Mouse (Mus musculus) limb, embryonic 12.5 days (tissue): ENCODE measurements around the gene Odf3l1. TPM values are rescaled to one million over a fixed set of nuclear protein-coding genes. Genes with fewer than 3 reads are reported as not detected.

Experiments used
- ATAC-seq: fragments of 200-750 bp; cut with Nextera tagmentation; 2 replicates; pipeline ENCODE4 v1.8.0; 2017; ENCODE audit warnings: low read depth, moderate TSS enrichment; ENCODE audit not compliant: insufficient number of reproducible peaks, insufficient read depth, low FRiP score, low TSS enrichment
- H3K27ac ChIP-seq: fragments of 300-500 bp; sonication (generic); 2 replicates; pipeline ENCODE4 v1.5.1; 2016; ENCODE audit warnings: mild to moderate bottlenecking, moderate library complexity
- H3K27me3 ChIP-seq: fragments of 300-500 bp; sonication (generic); 2 replicates; pipeline ENCODE4 v1.6.1; 2016; ENCODE audit warnings: mild to moderate bottlenecking, moderate library complexity
- H3K36me3 ChIP-seq: fragments of 300-500 bp; sonication (generic); 2 replicates; pipeline ENCODE4 v1.6.1; 2016; ENCODE audit warnings: mild to moderate bottlenecking, moderate library complexity
- H3K4me1 ChIP-seq: fragments of 300-500 bp; sonication (generic); replicated peaks from 2 replicates; pipeline ENCODE4 v1.6.1; 2016
- H3K4me2 ChIP-seq: fragments of 300-500 bp; sonication (generic); 2 replicates; pipeline ENCODE4 v1.6.1; 2016; ENCODE audit warnings: mild to moderate bottlenecking, moderate library complexity
- H3K4me3 ChIP-seq: fragments of 300-500 bp; sonication (generic); replicated peaks from 2 replicates; pipeline ENCODE4 v1.5.1; 2016; ENCODE audit warnings: mild to moderate bottlenecking
- H3K9ac ChIP-seq: fragments of 300-500 bp; sonication (generic); replicated peaks from 2 replicates; pipeline ENCODE4 v1.6.1; 2016; ENCODE audit warnings: mild to moderate bottlenecking, moderate library complexity
- H3K9me3 ChIP-seq: fragments of 300-500 bp; sonication (generic); 2 replicates; pipeline ENCODE4 v1.6.1; 2016; ENCODE audit warnings: mild to moderate bottlenecking, moderate library complexity
- WGBS: fragments of 180-500 bp; shearing (Covaris S2); methylation state at CpG from one replicate; pipeline ENCODE4 v1.1.7; 2016; 5-methylcytosine and 5-hydroxymethylcytosine counted together
- polyA plus RNA-seq: library from polyadenylated mRNA; unstranded; fragments of >200 nt; fragmentation: Nextera tagmentation; extraction: Ambion mirVana; gene quantifications from 2 replicates; pipeline ENCODE4 v1.2.1, GENCODE M21; 2016

Odf3l1 gene
- polyA plus RNA-seq, 1 experiment from 2014 or later = 0.53 TPM

- no peak for ATAC-seq
- Histone ChIP-seq H3K4me1 (peaks cover 21% of the 10 kb centered on the region), H3K4me2 (peak overlapping the region; percentile 59), H3K9me3 (no peaks in the 10 kb centered on the region), H3K9ac (peak overlapping the region; percentile 35), H3K27ac (no peak overlapping the region), H3K4me3 (peak overlapping the region; percentile 20), H3K36me3 (no peaks in the 10 kb centered on the region), H3K27me3 (peaks cover 31% of the 10 kb centered on the region)
- WGBS = 10% methylated on average over 21 of the region's 21 CpGs
These were observed 38.8 kb downstream of the Odf3l1 start for GRCm38 (mm10) chr9:56825476-56826213.

DNA sequence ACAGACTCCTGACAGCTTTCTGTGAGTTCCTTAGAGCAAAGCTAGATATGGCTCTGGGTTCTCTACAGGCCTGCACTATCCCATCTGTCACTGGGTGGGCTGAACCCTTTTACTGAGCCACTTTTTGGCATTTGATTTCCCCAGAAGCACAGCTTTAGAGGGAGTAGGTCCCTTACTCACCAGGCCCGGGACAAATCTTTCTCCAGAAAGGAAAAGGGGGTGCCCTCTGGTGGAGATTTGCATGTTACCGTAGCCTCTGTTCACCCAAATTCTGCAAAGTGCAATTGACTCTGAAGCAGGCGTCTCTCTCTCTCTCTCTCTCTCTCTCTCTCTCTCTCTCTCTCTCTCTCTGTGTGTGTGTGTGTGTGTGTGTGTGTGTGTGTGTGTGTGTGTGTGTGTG is 39.6 kb downstream of the Odf3l1 start:
- no peaks in the 10 kb centered on the region for H3K9me3 ChIP-seq
- H3K9ac ChIP-seq = no peak overlapping the region
- no peak overlapping the region for H3K27ac ChIP-seq
- H3K4me1 ChIP-seq = peaks cover 21% of the 10 kb centered on the region
- H3K4me2 ChIP-seq = peak overlapping the region; percentile 59
- H3K36me3 ChIP-seq = no peaks in the 10 kb centered on the region
- H3K27me3 ChIP-seq = peaks cover 31% of the 10 kb centered on the region
- 3% methylated on average over 3 of the region's 3 CpGs for WGBS
- no peak overlapping the region for H3K4me3 ChIP-seq
- no peak for ATAC-seq

DNA sequence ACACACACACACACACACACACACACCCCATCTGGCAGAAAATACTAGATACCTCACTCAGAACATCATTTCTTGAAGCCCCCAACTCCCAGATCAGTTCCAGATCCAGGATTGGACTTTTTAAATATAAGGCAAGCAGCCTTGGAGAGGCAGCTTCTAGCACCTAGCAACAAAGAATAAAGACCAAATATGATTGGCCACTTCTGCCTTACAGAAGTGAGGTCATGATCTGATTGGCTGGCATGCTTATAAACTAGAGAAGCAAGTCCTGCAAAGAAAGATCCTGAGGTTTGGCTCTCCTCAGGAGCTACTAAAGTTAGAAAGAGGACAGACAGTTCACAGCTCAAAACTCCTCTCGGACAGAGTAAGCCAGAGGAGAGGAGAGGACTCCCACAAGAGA is 53.6 kb downstream of the Odf3l1 start:
- H3K27me3 ChIP-seq = peaks cover 30% of the 10 kb centered on the region
- peaks cover 4% of the 10 kb centered on the region; the same call in 1 of the 2 replicates for H3K9me3 ChIP-seq
- no peak for ATAC-seq
- peaks cover 5% of the 10 kb centered on the region; the same call in 1 of the 2 replicates for H3K4me1 ChIP-seq
- H3K9ac ChIP-seq = no peak overlapping the region
- no peak overlapping the region for H3K27ac ChIP-seq
- H3K4me3 ChIP-seq = no peak overlapping the region
- no peak overlapping the region for H3K4me2 ChIP-seq
- 83% methylated on average over 1 of the region's 1 CpGs for WGBS
- H3K36me3 ChIP-seq = no peaks in the 10 kb centered on the region

DNA sequence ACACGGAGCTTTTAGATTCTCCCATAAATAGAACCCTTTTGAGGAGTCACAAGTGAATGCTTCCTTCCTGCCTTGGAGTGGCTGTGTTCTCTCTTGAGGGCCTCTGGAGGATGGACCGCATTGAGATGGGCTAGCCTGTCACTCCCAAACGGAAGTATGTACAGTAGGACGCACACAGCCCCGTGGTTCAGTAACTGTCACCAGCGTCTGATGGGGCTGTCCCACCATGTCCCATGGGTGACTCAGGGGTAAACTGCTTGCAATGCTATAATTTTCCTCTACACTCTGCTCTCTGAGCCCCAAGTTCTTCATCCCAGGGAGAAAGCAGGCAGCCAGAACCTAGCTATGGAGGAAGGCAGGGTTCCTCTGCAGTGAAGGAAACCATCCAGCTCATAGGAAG is 56.5 kb downstream of the Odf3l1 start:
- ATAC-seq = no peak
- H3K4me3 ChIP-seq = no peak overlapping the region
- H3K27me3 ChIP-seq = peaks cover 16% of the 10 kb centered on the region
- H3K9me3 ChIP-seq = peaks cover 4% of the 10 kb centered on the region; the same call in 1 of the 2 replicates
- H3K27ac ChIP-seq = no peak overlapping the region
- H3K4me1 ChIP-seq = no peaks in the 10 kb centered on the region
- H3K4me2 ChIP-seq = no peak overlapping the region
- 89% methylated on average over 6 of the region's 6 CpGs for WGBS
- H3K36me3 ChIP-seq = no peaks in the 10 kb centered on the region
- no peak overlapping the region for H3K9ac ChIP-seq

DNA sequence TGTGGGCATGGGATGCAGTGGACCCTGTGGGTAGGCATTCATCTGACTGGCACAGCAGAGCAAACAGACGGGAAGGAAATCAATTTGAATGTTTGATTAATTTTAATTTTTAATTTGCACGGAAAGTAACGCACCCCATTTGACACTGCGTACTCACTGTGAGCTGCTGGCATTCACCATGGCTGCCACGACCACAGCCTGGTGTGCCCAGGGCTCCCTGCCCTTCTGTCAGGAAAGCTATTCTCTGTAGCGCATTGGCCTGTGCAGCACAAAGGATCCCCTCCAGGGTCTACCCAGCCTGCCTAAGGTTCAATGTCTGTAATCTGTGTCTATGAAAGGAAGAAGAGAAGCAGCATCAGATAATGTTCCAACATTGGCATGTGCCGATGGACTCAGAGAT is 61.3 kb downstream of the Odf3l1 start:
- H3K36me3 ChIP-seq = no peaks in the 10 kb centered on the region
- no peak overlapping the region for H3K27ac ChIP-seq
- 91% methylated on average over 7 of the region's 7 CpGs for WGBS
- no peak overlapping the region for H3K9ac ChIP-seq
- ATAC-seq = no peak
- H3K4me2 ChIP-seq = no peak overlapping the region
- no peaks in the 10 kb centered on the region for H3K9me3 ChIP-seq
- H3K4me1 ChIP-seq = no peaks in the 10 kb centered on the region
- peaks cover 40% of the 10 kb centered on the region for H3K27me3 ChIP-seq
- no peak overlapping the region for H3K4me3 ChIP-seq

Other genes with a start within 250 kb of the Odf3l1 start
- gene Lingo1, start 68.2 kb downstream of the Odf3l1 start, polyA plus RNA-seq = 2.1 and 2.5 TPM in 2 replicates
- gene Cspg4, start 354 bp upstream of the Odf3l1 start, polyA plus RNA-seq = 13.8 and 17.5 TPM in 2 replicates
- 12.2 and 14.1 TPM in 2 replicates for gene Snx33, start 63.7 kb upstream of the Odf3l1 start, polyA plus RNA-seq
- gene Imp3, start 72.8 kb upstream of the Odf3l1 start, polyA plus RNA-seq = 77.9 and 80.1 TPM in 2 replicates
- 27.1 and 29.2 TPM in 2 replicates for gene Snupn, start 86.2 kb upstream of the Odf3l1 start, polyA plus RNA-seq
- 39.2 and 41.7 TPM in 2 replicates for gene Ptpn9, start 130.2 kb upstream of the Odf3l1 start, polyA plus RNA-seq
- gene Sin3a, start 207.4 kb upstream of the Odf3l1 start, polyA plus RNA-seq = 42.1 and 54.4 TPM in 2 replicates